ENCODE assay signal across 25 mouse cellular contexts in the genomic region with DNA sequence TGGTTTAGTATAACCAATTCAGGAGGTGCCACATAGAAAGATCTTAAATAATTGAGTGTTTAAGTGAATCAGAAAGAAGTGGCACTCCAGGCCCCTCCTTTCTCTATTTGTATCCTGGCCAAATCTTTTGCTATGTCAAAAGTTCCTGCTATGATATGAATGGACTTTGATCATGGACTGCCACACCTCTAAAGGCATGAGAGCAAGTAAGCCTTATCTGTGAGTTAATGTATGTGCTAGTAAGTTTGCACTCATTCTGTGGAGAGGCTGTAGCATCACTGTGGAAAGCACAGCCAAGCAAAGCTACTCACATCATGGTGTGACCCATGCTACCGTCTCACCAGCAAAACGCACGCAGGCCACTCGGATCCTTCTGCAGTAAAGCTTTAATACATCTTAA.
"Had no signal": no experiment of that assay in that cellular context is flagged by ENCODE, and none has a peak within 500 bp of the region (broad histone marks: within the 10 kb centered on the region; RNA-seq: fewer than 3 reads in every experiment).

No protein-coding gene starts in this region.

- ATAC-seq: forebrain, embryonic 15.5 days; forebrain, postnatal 0 days; hindbrain, embryonic 16.5 days; inflammation-experienced regulatory T-cells, adult 6 months had no signal

- H3K4me2 ChIP-seq: forebrain, embryonic 15.5 days; heart, embryonic 12.5 days; hindbrain, embryonic 12.5 days; hindbrain, embryonic 14.5 days; limb, embryonic 13.5 days; limb, embryonic 15.5 days had no signal

- H3K36me3 ChIP-seq: forebrain, embryonic 15.5 days; heart, embryonic 10.5 days; heart, embryonic 12.5 days; hindbrain, embryonic 10.5 days; hindbrain, embryonic 12.5 days; limb, embryonic 13.5 days; limb, embryonic 15.5 days had no signal

- H3K27me3 ChIP-seq: forebrain, embryonic 15.5 days; heart, embryonic 12.5 days; hindbrain, embryonic 12.5 days; limb, embryonic 13.5 days; limb, embryonic 15.5 days had no signal

- H3K4me3 ChIP-seq: forebrain, embryonic 15.5 days; gastrocnemius, adult 2 months; heart, embryonic 10.5 days; heart, embryonic 12.5 days; hindbrain, embryonic 10.5 days; hindbrain, embryonic 12.5 days; limb, embryonic 13.5 days; limb, embryonic 15.5 days had no signal

- H3K9me3 ChIP-seq: forebrain, embryonic 15.5 days; heart, embryonic 10.5 days; heart, embryonic 12.5 days; hindbrain, embryonic 10.5 days; hindbrain, embryonic 12.5 days; limb, embryonic 13.5 days; limb, embryonic 15.5 days had no signal

- DNase-seq: forebrain, postnatal 0 days; gastrocnemius, adult 2 months; gastrocnemius, postnatal 10 days; gastrocnemius, postnatal 25 days; heart, adult 18-20 months; heart, postnatal 10 days; heart, postnatal 4 days; kidney, adult 11 months; kidney, adult 8-10 months; kidney, postnatal 10 days; kidney, postnatal 25 days; kidney, postnatal 4 days; layer of hippocampus, adult 9-11 months; layer of hippocampus, postnatal 36 days; left cerebral cortex, postnatal 4 days had no signal

- H3K9ac ChIP-seq: forebrain, embryonic 15.5 days; forebrain, postnatal 0 days; heart, embryonic 12.5 days; hindbrain, embryonic 12.5 days; hindbrain, embryonic 14.5 days; limb, embryonic 13.5 days; limb, embryonic 15.5 days had no signal

- H3K4me1 ChIP-seq: forebrain, embryonic 15.5 days; heart, embryonic 10.5 days; heart, embryonic 12.5 days; hindbrain, embryonic 10.5 days; hindbrain, embryonic 12.5 days; limb, embryonic 13.5 days; limb, embryonic 15.5 days had no signal

- H3K27ac ChIP-seq: forebrain, embryonic 15.5 days; gastrocnemius, adult 2 months; heart, embryonic 10.5 days; hindbrain, embryonic 10.5 days; hindbrain, embryonic 12.5 days; hindbrain, embryonic 14.5 days; limb, embryonic 13.5 days; limb, embryonic 15.5 days had no signal
